In the genomic region with DNA sequence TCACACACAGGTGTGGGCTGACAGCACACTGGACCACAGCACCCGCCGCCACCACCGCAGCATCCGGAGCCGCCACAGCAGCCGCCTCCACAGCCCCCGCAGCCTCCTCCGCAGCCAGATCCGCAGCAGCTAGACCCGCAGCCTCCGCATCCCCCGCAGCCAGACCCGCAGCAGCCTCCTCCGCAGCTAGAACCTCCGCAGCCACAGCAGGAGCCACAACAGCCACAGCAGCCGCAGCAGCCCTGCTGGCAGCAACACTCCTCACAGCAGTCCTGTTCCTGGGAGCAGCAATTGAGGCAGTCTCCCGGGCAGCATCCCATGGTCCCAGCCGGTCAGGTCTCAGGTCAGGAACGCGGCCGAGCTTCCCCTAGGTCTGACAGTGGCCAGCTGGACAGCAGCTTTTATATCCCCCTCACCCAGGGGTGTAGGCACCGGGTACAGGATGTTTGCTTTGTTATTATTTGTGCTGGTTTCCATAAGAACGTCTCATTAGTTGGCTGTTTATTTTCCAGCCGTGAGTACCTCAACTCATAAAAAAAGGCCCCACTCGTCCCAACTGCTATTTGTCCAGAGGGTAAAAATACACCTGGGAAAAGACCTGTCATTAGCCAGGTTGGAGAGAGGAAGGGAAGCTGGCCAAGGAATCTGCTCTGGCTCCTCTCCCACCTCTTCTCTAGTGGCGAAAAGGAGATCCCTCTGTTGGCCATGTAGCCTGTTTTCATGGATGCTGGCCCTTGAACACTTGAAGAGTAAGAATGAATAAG, we compare ENCODE assay signal across 9 mouse cellular contexts. TPM values are rescaled to one million over a fixed set of nuclear protein-coding genes. Genes with fewer than 3 reads are reported as not detected.
A peak's percentile ranks its signal among the peaks of the same experiment; 100 is the strongest.
DNase-seq lines count a peak whose midpoint lies in the region; ATAC-seq and TF ChIP-seq lines count a peak whose summit lies in the region.
"Had no signal": no experiment of that assay in that cellular context is flagged by ENCODE, and none has a peak within 500 bp of the region (broad histone marks: within the 10 kb centered on the region; RNA-seq: fewer than 3 reads in every experiment).

Gene Krtap17-1, minus strand, starts transcription at position 375 of the 764 bp plus-strand sequence.

- 11% methylated on average over 26 of the region's 26 CpGs for WGBS in kidney, postnatal 0 days
- WGBS in forebrain, embryonic 10.5 days, result 37% methylated on average over 26 of the region's 26 CpGs
- WGBS in hindbrain, embryonic 15.5 days, result 23% methylated on average over 26 of the region's 26 CpGs
- WGBS in midbrain, embryonic 14.5 days, result 32% methylated on average over 26 of the region's 26 CpGs

- peak within 1 kb of the TSS; percentile 15; the same call in 1 of the 2 replicates for H3K4me2 ChIP-seq in kidney, postnatal 0 days (ENCODE audit: low read length)
- peak within 1 kb of the TSS; percentile 51 for H3K4me2 ChIP-seq in hindbrain, embryonic 15.5 days
- peak within 1 kb of the TSS; percentile 48 for H3K4me2 ChIP-seq in midbrain, embryonic 14.5 days (ENCODE audit: low read length)

- peak; percentile 9 for DNase-seq in kidney, postnatal 0 days (ENCODE audit: low spot score)
- no peak for DNase-seq in kidney, adult 18-20 months
- no peak for DNase-seq in forebrain, embryonic 10.5 days (ENCODE audit: extremely low spot score, low spot score)
- peak; percentile 51 for DNase-seq in midbrain, embryonic 14.5 days
- DNase-seq in left cerebral cortex, adult 8-10 months (ENCODE audit: low spot score in 2 of 2), result no peak
- DNase-seq in left cerebral cortex, adult 9 months (ENCODE audit: low spot score in 2 of 2), result no peak
- no peak for DNase-seq in adrenal gland, adult 18-20 months (ENCODE audit: low spot score in 2 of 2)

- H3K9me3 ChIP-seq in kidney, postnatal 0 days (replicated peaks; ENCODE audit: low read length), result no peaks in the 10 kb centered on the region
- no peaks in the 10 kb centered on the region for H3K9me3 ChIP-seq in forebrain, embryonic 10.5 days
- H3K9me3 ChIP-seq in hindbrain, embryonic 15.5 days, result no peaks in the 10 kb centered on the region
- H3K9me3 ChIP-seq in midbrain, embryonic 14.5 days (ENCODE audit: control insufficient read depth, low read length), result no peaks in the 10 kb centered on the region

- no peak within 1 kb of the TSS for H3K4me3 ChIP-seq in kidney, postnatal 0 days (replicated peaks; ENCODE audit: low read depth, low read length)
- peak within 1 kb of the TSS; percentile 34 for H3K4me3 ChIP-seq in forebrain, embryonic 10.5 days
- peak within 1 kb of the TSS; percentile 24 for H3K4me3 ChIP-seq in hindbrain, embryonic 15.5 days
- peak within 1 kb of the TSS; percentile 14 for H3K4me3 ChIP-seq in midbrain, embryonic 14.5 days (replicated peaks; ENCODE audit: low read depth, low read length)

- H3K27ac ChIP-seq in kidney, postnatal 0 days, result no peak within 1 kb of the TSS
- H3K27ac ChIP-seq in forebrain, embryonic 10.5 days, result no peak within 1 kb of the TSS
- H3K27ac ChIP-seq in hindbrain, embryonic 15.5 days (replicated peaks), result 0 out of 2 replicates have a peak within 1 kb of the TSS, but pooled peaks have one; percentile 30
- H3K27ac ChIP-seq in midbrain, embryonic 14.5 days (replicated peaks; ENCODE audit: low read depth, low read length), result no peak within 1 kb of the TSS
- H3K27ac ChIP-seq: liver, embryonic 14.5 days had no signal

- no peak for ATAC-seq in kidney, postnatal 0 days (replicated peaks; ENCODE audit: low FRiP score, low read depth)
- peak; percentile 56; the same call in 1 of the 2 replicates for ATAC-seq in hindbrain, embryonic 15.5 days (ENCODE audit: low FRiP score, low read depth)
- ATAC-seq in midbrain, embryonic 14.5 days (ENCODE audit: low FRiP score, low TSS enrichment), result no peak

- H3K9ac ChIP-seq in kidney, postnatal 0 days (ENCODE audit: low read depth, low read length), result no peak within 1 kb of the TSS
- no peak within 1 kb of the TSS for H3K9ac ChIP-seq in hindbrain, embryonic 15.5 days
- H3K9ac ChIP-seq in midbrain, embryonic 14.5 days (replicated peaks; ENCODE audit: low read length), result peak within 1 kb of the TSS; percentile 36; the same call in 1 of the 2 replicates
- H3K9ac ChIP-seq: liver, embryonic 14.5 days had no signal

- 0 out of 2 replicates have a peak, but pooled peaks cover 3% of the 10 kb centered on the region for H3K4me1 ChIP-seq in kidney, postnatal 0 days (replicated peaks; ENCODE audit: insufficient read depth, low read length)
- H3K4me1 ChIP-seq in forebrain, embryonic 10.5 days, result peaks cover 6% of the 10 kb centered on the region
- H3K4me1 ChIP-seq in hindbrain, embryonic 15.5 days (replicated peaks), result peaks cover 10% of the 10 kb centered on the region; the same call in 1 of the 2 replicates
- no peaks in the 10 kb centered on the region for H3K4me1 ChIP-seq in midbrain, embryonic 14.5 days (ENCODE audit: control insufficient read depth, insufficient read depth, low read length)

- TF ChIP-seq CTCF in kidney, postnatal 0 days (IDR thresholded peaks at IDR 0.05; ENCODE audit: low read depth), result no peak

- no peaks in the 10 kb centered on the region for H3K36me3 ChIP-seq in kidney, postnatal 0 days (ENCODE audit: insufficient read depth, low read length)
- H3K36me3 ChIP-seq in forebrain, embryonic 10.5 days (replicated peaks), result no peaks in the 10 kb centered on the region
- no peaks in the 10 kb centered on the region for H3K36me3 ChIP-seq in hindbrain, embryonic 15.5 days
- no peaks in the 10 kb centered on the region for H3K36me3 ChIP-seq in midbrain, embryonic 14.5 days (ENCODE audit: control insufficient read depth, insufficient read depth, low read length)

- H3K27me3 ChIP-seq in kidney, postnatal 0 days (ENCODE audit: insufficient read depth, low read length), result no peaks in the 10 kb centered on the region
- peaks cover 25% of the 10 kb centered on the region for H3K27me3 ChIP-seq in forebrain, embryonic 10.5 days (ENCODE audit: poor library complexity, severe bottlenecking)
- H3K27me3 ChIP-seq in hindbrain, embryonic 15.5 days, result no peaks in the 10 kb centered on the region; the same call in 1 of the 2 replicates
- H3K27me3 ChIP-seq in midbrain, embryonic 14.5 days (ENCODE audit: control insufficient read depth, insufficient read depth, low read length), result no peaks in the 10 kb centered on the region

RNA-seq across cellular contexts. Expression of gene Krtap17-1, which starts in this region (rescaled TPM):
- polyA plus RNA-seq in kidney, postnatal 0 days (2015; fragmentation: Nextera tagmentation; extraction: Ambion mirVana), result not detected in 2 replicates
- not detected in 2 replicates for polyA plus RNA-seq in forebrain, embryonic 10.5 days (2016; fragmentation: Nextera tagmentation; extraction: Ambion mirVana)
- 1.2 and 1.5 TPM in 2 replicates for polyA plus RNA-seq in hindbrain, embryonic 15.5 days (2015; fragmentation: Nextera tagmentation; extraction: Ambion mirVana)
- polyA plus RNA-seq in midbrain, embryonic 14.5 days (2014; fragmentation: Nextera tagmentation; extraction: Ambion mirVana), result 0.61 TPM in 1 of 2 replicates, not detected in the other
- total RNA-seq in left cerebral cortex, adult 8-10 months (2022), result not detected
- not detected for total RNA-seq in adrenal gland, adult 18-20 months (2021)
- polyA plus RNA-seq: liver, embryonic 14.5 days had no signal

Comparison
In these comparisons a context has a peak if more than half of its experiments do, and no peak if none do; other contexts are left out.
1. Peak in DNase-seq and H3K4me2 ChIP-seq in kidney, postnatal 0 days; RNA of the gene not detected or under 1 TPM.
2. Peak in DNase-seq, H3K4me3 ChIP-seq, H3K9ac ChIP-seq and H3K4me2 ChIP-seq in midbrain, embryonic 14.5 days; RNA of the gene not detected or under 1 TPM.